Mouse (Mus musculus) layer of hippocampus, adult 11-12 months (tissue): Measurements from ENCODE around the gene Slc11a1.
"Not testable (repeated sequence)": the region's sequence is repeated elsewhere in the genome, so short reads cannot be mapped to it uniquely, and the experiment has no call there.

Source experiments
- DNase-seq: peaks from one replicate; pipeline ENCODE4 v3.0.0; 2022; ENCODE audit warnings: low spot score

Slc11a1 gene

DNA sequence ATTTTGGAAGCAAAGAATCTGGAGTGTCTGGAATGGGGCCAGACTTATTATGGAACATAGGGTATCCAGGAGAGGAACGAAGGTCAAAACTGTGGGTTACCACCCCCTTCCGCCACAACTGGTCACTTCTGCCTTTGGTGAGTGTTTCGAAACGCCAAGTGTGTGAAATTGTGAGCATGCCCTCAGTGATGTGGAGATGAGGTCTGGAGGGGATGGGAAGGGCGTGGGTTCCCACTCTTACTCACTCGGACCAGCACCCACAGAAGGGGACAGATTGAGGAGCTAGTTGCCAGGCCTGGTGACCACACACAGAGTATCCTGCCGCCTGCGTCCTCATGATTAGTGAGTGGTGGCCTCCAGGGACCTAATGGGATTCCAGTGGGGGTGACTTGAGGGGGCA lies at the start of gene Slc11a1:
TSS of gene Slc11a1 (plus strand) at position 216 of the 400 bp plus-strand sequence.
- peak; percentile 58 for DNase-seq

DNA sequence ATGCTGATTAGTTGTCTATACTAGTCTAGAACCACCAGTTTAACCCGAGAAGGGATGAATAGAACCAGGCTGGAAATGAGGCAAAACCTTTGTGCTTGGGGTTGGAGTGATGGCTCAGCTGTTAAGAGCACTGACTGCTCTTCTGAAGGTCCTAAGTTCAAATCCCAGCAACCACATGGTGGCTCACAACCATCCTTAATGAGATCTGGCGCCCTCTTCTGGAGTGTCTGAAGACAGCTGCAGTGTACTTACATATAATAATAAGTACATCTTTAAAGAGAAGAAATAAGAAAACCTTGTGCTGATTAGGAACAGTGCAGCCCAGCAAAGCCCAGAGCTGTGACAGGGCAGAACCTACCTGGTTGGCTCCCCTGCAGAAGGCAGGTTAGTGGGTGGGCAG lies 48.1 kb upstream of the Slc11a1 start:
- DNase-seq, result not testable (repeated sequence)

DNA sequence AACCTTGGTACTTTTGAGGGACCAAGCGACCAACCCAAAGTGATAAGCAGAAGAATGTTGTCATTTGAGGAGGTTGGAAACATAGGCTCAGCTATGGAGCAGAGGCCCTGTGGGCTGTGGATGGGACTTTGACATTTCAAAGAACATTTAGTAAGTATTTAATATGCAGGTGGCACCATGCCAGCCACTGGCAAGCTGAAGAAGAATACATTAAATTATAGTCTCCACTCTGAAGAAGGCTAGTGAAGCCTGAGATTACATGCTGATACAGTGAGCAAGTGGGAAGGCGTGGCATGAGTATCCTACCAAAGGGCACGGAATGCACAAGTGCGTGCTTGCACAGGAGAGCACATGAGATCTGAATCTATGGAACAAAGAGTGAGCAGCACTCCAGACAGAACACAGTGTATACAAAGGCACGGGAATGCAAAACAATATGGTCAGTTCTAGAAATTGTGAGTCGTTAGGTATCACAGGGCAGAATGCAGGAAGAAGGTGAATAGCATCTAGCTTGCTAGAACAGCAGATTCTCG lies 45.0 kb upstream of the Slc11a1 start:
- DNase-seq, result no peak

DNA sequence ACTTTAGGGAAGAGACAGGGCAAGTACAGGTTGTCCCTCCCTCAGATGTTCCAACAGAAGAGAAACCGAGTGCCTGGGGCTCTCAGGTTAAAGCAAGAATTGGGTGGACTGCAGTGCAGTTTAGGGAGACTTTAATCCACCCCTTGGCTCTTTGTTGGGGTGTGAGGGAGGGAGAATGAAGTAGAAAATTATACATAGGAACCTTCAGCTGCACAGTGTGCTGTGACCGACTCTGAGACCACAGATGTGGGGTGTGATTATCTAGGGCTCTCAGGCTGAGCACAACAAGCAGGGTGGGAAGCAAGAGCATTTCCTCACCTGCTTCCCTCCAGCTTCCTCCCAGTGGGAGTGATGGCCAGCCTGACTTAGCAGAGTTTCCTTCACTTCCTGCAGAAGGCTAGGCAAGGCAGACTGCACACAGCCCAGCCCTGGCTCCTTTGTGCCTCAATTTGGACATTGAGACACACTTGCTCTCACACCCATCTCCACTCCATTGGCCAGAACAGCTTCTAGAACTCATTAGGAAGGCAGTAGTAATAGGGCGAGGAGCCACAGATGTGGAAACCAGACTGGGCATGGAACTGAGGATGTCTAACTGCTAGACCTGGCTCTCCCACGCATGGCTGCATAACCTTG lies 43.8 kb upstream of the Slc11a1 start:
- no peak for DNase-seq

DNA sequence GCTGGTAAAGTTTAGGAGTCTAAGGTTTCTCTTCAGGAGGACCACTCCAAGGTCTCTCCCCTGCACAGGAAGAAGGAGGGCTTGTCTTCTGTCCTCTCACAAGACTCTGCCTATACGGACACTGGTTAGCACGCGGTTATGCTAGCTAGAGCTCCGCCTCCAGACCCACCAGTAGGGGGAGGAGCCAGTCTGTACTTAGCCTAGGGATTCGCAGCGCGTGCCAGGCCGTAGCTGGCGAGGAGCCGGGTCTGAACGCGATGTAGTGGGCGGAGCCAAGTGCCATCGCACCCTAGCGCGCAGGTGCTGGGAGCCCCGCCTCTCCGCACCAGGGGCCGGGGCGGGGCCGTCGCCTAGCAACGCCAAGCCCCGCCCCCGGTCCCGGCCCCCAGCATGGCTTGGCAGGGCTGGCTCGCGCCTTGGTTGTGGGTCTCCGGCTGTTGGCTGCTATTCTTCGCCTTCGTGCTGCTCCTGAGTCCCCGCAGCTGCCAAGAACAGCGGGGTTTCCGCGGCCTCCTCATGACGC lies 42.7 kb upstream of the Slc11a1 start:
- DNase-seq, result peak; percentile 97

DNA sequence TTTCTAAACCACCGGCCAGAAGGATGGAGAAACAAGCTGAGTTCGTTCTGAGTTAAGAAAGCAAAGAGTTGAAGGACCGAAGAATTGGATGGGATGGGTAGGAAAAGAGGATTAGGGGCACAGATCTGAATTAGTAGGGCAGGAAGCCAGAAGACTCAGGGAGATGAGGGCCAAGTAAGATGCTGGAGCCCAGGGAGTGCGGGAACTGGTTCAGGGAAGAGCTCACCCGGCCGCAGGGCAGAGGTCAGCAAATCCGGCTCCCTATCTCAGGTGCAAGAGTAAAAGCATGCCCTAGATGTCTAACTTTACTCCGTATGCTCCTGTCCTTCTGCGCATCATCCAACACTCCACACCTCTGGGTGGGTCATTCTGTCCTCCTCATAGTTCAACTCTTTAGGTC lies 42.1 kb upstream of the Slc11a1 start:
- no peak for DNase-seq

DNA sequence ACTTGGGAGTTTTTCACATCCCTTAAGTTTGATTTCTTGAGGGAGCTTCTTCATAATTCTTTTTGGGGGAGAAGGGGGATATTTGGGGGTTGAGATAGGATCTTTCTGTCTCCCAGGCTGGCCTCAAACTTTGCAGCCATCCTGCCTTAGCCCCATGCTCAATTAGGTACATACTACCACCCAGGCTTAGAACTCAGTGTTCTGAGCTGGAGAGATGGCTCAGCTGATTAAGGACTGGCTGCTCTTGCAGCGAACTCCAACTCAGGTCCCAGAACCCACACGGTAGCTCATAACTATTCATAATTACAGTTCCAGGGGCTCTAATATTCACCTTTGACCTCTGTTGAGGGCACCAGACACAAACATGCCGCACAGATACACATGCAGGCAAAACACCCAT lies 40.4 kb upstream of the Slc11a1 start:
- DNase-seq, result no peak

DNA sequence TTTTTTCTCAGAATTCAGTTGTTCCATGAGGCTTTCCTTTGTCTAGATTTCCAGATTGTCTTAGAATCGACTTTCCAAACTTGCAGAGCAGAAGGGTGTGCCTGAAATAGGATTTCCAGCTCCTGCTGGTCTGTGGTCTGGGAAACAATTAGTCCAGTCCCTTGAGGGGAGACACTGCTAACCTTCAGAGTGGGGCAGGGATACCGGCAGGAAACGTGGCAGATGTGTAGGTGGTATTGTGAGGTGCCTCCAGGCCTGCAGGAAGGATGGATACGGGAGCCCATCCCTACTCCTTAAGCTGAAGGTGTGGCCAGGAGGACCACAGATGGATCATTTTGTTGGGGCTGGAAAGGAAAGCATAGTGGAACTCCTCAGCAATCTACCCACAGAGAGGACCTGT lies 40.0 kb upstream of the Slc11a1 start:
- DNase-seq, result no peak

DNA sequence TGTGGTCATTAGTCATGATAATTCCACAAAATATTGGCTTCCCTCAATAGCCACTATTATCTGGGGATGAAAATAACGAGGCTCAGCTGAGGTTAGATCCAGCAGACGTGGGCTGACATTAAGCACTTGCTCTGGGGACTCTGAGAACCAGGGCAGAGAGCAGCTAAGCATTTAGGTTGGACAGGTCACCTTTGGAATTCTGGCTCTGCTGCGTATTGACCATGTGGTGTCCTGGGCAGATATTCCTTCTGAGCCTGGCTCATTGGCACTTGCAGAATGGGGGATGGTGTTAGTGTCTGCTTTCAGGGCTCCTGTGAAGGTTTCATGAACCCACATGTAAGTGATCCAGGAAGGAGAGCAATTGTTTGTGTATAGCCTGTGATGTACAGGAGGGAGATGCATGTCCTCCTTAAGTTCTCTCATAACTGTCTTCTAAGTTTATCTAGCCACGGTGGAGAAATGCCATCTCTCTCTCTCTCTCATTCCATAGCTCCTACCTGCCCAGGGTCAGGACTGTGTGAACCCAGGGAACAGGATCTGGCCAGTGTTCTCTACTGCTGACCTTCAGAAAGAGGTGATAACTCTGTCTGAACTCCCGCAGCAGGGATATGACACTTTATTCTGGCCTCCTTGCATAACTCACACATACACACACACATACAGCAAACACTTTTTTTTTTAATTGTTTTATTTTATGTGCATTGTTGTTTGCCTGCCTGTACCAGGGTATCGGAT lies 39.4 kb upstream of the Slc11a1 start:
- no peak for DNase-seq

DNA sequence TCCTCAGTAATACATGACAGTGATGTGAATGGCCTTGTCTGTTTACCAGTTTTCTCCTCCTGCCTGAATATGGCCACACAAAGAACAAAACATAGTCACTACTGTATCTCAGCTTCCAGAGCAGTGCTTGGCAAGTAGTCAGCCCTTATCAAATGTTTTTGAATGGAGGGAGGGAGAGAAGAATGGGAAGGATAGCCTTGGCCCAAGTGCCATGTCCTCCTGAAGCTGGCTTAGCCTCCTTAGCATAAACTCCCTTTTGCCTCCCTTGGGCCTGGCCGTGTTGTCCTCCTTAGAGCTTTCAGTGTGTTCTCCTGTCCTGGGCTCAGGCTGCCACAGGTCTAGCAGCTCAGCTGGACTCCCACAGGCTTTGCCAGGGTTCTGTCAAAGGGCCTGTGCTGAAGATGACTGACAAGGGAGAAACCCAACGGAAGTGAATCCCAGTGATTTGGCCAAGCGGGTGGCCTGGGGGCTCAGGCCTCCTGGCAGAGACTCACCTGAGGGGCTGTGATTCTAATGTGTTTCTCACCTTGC lies 37.7 kb upstream of the Slc11a1 start:
- DNase-seq, result no peak

DNA sequence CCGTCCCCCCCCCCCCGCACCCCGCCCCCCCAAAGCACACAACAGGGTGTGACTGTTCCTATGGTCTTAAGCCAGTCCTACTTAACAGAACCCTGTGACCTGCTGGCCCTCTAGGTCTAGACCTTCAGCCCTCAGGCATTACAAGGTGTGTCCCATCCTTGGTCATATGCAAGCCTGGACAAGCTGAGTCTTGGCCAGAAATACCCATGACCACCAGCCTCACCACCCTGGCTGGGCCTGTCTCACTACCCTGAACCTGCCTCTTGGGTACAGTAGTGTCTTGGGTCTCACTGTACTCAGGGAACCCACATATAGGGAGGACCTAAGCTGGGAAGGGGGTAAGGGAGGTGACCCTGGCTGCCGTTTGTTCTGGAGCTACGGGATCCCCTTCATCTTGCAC lies 37.0 kb upstream of the Slc11a1 start:
- no peak for DNase-seq

DNA sequence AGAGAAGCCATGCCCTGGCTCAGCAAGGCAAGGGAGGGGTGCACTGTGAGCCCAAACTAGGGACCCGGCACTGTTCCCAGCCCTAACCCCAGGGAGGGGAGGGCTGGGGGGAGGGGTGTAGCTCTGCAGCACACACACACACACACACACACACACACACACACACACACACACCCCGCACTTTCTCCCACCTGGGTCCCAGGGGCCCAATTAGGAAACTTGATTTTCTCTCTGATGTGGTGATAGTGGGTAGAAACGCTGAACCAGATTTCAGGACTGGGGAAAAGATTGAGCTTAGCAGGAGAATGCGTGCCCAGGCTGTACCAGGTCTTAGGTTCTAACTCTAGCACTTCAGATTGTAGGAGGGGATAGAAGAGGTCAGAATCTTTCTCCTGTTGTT lies 36.4 kb upstream of the Slc11a1 start:
- DNase-seq, result no peak

DNA sequence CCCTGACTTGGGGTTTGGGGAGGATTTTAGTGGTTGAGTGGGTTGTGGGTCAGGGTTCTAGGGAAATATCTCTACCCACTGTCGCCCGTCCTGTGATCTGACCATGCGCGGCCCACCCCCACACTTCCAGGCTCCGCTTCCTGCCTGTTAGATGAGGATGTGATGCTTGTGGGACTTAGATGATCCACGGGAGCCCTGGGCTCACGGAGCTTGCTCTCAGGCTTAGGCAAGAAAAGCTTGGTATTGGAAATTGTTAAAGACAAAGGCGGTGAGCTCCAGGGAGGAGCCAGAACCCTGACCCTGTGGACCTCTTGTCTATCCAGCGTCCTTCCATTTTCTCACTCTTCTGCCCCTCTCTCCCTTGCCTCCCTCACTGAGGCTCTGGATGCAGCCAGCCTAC lies 35.1 kb upstream of the Slc11a1 start:
- DNase-seq, result no peak

DNA sequence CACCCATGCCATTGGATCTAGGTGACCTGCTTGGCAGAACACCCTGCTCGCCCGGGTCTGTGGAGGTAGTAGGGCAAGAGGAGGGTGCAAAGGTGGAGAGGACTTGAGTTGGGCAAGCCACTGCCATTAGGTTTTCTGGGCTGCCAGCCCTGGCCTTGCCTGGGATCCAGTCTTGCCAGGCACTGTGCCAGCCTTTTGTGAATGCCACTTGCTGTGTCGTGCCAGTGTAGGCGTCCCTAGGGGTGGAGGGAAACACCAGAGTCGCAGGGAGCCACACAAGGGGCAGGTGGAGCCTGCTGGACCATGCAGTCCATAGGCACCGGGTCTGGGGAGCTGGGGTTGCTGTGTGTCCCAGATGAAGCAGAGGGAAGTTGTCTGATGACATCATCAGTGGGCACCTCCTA lies 34.6 kb upstream of the Slc11a1 start:
- peak; percentile 69 for DNase-seq

DNA sequence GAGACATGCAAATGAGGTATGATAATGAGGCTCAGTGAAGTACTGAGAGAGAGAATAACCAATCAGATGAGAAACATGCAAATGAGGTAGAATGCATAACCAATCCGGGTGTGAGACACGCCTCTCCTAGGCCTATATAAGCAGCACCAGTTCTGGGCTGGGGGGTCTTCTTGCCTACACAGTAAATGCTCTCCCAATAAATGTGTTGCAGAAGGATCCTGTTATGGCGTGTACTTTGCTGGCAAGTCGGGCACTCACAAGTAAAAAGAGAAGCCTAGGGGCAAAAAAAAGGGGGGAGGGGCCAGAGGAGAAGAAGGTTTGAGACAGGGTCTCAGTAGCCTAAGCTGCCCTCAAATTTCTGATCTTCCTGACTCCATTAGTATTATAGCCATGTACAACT lies 34.0 kb upstream of the Slc11a1 start:
- DNase-seq, result not testable (repeated sequence)

DNA sequence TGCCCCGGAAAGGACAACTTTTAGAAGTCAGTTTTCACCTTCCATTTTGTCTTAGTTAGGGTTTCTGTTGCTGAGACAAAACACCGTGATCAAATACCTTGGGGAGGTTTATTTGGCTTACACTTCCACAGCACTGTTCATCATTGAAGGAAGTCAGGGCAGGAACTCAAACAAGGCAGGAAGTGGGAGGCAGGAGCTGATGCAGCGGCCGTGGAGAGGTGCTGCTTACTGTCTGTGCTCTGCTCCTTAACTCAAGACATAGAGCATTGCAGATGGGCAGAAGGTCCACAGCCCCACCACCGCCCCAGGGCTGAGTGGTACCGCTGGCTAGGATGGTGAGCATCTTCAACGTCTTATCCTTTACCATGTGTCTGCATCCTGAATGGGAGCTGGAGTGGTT lies 33.1 kb upstream of the Slc11a1 start:
- DNase-seq, result no peak

DNA sequence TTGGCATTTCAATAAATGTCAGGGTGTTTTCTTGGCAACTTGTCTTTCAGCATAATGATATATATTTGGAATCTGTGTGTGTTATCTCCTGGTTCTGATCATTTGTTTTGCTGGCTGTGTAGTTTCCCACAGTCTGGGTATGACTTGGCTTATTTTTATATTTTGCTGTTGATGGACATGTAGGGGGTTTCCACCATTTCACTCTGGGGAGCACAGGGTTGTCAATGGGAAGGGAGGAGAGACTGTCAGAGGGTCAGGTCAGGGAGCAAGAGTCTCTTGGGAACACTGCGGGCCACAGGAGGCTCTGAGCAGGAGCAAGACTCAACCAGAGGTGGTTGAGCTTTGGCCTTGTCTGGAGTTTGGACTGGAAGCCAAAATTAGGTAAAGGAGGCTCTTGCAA lies 32.7 kb upstream of the Slc11a1 start:
- no peak for DNase-seq

DNA sequence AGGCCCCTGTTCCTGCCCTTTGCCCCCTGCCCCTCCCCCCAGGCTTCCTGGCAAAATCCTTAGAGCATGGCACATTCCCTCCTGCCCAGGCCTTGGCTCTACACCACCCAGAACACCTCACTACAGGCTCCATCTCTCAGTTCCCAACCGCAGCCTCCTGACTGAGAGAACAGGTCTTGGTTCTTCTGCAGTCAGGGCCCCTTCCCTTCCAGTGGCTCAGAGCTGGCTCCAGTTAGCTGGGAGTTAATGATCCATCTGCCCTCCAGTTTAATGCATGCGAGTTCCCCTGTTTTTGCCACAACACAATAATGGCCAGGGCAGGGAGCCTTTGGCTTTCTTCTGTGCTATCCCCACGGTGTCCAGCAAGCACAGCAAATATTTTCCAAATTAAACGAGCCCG lies 31.8 kb upstream of the Slc11a1 start:
- no peak for DNase-seq

DNA sequence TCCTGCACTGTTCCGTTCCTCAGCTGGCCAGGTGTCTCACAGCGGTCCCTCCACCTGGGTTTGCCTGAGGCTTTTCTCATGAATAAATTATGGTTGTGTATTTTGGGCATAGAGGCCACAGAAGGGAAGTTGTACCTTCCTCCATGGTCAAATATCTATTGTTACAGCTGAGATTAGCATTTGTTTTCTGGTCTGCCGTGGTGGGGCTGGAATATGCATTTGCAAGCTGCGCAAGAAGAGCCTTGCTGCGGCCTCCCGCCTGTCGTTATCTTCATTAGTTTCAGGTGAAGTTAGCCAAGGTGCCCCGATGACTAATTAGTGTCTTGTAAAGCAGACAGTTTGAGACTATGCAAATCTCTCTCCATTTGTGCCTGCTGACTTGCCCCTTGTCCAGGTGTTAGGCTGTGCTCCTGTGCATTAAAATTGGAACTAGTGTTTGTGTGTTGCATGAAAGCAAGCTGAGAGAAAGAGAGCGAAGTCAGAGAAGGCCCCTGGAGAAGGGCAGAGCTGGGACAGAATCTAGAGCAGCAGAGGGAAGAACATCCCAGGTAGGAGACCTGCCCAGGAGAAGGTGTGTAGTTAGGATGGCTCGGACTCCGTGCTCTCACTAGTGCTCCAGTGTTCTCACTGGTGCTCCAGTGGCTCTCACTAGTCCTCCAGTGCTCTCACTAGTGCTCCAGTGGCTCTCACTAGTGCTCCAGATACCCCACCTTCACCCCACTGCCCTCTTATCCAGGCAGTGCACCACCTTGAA lies 30.7 kb upstream of the Slc11a1 start:
- no peak for DNase-seq

DNA sequence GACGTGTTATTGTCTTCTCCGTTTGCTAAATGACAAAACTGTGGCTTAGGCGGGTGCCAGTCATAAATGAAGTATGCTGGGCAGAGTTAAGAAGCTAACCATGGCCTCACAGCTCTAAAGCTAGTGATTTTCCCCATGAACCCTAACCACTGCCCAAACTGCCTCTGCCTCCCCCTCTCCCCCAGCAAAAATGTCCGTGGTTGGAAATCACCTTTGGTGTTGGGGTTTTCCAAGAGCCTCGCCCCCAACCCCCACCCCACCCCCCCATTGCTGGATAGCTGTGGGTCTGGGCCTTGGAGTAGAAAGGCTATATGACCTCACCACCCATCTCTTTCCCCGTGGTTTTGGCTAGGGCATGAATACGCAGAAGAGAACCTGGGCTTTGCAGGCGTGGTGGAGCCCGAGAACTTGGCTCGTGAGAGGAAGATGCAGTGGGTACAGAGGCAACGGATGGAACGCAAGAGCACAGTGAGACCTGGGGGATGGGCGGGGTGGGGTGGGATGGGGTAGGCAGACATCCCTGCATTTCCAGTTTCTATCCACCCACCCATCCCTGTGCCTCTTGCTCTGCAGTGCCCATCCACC lies 23.7 kb upstream of the Slc11a1 start:
- no peak for DNase-seq

DNA sequence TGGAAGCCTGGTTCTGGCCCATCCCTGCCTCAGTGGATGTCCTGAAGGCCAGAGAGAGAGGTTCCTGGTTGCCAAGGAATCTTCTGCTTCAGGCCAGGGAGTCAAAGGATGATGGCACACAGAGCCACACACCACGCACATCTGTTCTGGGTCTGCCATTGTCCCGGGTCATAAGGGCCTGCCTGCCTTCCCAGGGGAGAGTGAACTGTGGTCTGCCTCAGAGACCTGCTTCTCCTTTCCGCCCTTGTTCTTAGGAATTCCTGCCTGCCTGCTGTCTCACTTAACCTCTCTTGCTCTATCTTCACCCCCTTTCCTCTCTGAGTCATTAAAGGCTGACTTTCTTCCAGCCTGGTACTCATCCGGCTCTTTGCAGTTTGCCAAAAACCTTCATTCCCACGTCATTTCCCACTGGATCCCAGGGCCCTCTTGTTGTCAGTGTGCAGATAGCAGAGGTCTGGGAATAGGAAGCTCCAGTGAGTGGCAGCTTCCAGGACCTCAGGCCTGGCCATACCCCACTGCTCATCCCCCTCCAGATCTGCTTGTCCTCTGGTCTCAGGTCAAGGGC lies 22.4 kb upstream of the Slc11a1 start:
- DNase-seq, result no peak
